Comparison of ENCODE assay signal across 11 mouse cellular contexts in the genomic region with DNA sequence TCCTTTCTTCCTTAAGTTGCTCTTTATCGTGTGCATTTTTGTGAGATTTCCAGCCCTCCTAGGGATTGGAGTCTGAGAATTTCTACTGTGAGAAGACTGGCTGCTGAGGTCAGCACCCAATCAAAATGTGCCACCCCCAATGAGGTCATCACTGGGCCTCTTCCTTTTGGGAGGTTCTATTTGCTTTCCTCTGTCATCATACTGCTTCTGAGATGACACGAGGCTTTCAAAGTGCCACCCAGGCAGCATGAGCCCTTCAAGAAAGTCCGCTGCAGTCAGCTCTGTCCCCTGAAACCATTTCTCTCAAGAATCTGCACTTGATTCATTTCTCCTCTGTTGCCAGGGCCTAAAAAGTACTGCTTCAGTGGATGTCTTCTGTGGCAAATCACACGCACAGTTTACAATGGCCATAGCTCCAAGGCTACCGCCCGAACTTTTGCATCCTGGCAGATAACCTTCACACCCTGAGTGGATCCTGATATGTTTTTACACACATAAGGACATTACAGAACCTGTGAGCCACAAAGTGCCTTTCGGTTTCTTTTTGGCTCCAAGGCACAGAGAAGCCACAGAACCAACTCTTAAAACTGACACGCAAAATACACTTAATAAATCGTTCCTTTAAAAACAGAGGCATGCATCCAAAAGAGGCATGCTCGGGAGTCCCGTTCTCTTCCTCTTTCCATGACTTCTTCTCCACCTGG. TPM values are rescaled to one million over a fixed set of nuclear protein-coding genes. Genes with fewer than 3 reads are reported as not detected.
DNase-seq lines count a peak whose midpoint lies in the region; ATAC-seq and TF ChIP-seq lines count a peak whose summit lies in the region.
"Had no signal": no experiment of that assay in that cellular context is flagged by ENCODE, and none has a peak within 500 bp of the region (broad histone marks: within the 10 kb centered on the region; RNA-seq: fewer than 3 reads in every experiment).

No protein-coding gene starts in this region.

- H3K4me1 ChIP-seq in forebrain, embryonic 13.5 days: peaks cover 50% of the 10 kb centered on the region

- DNase-seq in layer of hippocampus, adult 2 months (ENCODE audit: low spot score in 2 of 2): no peak
- DNase-seq in layer of hippocampus, adult 9-10 months (ENCODE audit: low spot score): no peak
- DNase-seq in T-cell, adult 2 months (ENCODE audit: low spot score): peak; percentile 81
- no peak for DNase-seq in retina, embryonic 14.5 days (ENCODE audit: low spot score)
- DNase-seq in heart, postnatal 14 days: no peak
- DNase-seq in kidney, adult 18-20 months: no peak
- DNase-seq: liver; right cerebral cortex, postnatal 25 days had no signal

- H3K27ac ChIP-seq in layer of hippocampus, adult 2 months: peak overlapping the region; percentile 82
- peak overlapping the region; percentile 82; the same call in 1 of the 2 replicates for H3K27ac ChIP-seq in forebrain, embryonic 13.5 days
- H3K27ac ChIP-seq: kidney, postnatal 0 days had no signal

- no peak overlapping the region for H3K9ac ChIP-seq in forebrain, embryonic 13.5 days

- no peaks in the 10 kb centered on the region for H3K27me3 ChIP-seq in forebrain, embryonic 13.5 days

- H3K4me2 ChIP-seq in forebrain, embryonic 13.5 days: peak overlapping the region; percentile 89

- peak overlapping the region; percentile 76 for H3K4me3 ChIP-seq in layer of hippocampus, adult 2 months
- H3K4me3 ChIP-seq in forebrain, embryonic 13.5 days: peak overlapping the region; percentile 77; the same call in 1 of the 2 replicates

- H3K36me3 ChIP-seq in forebrain, embryonic 13.5 days (ENCODE audit: poor library complexity, severe bottlenecking): peaks cover 6% of the 10 kb centered on the region; the same call in 1 of the 2 replicates

- TF ChIP-seq CTCF in layer of hippocampus, adult 2 months (conservative IDR thresholded peaks at IDR 0.05): no peak

- 91% methylated on average over 11 of the region's 11 CpGs for WGBS in forebrain, embryonic 13.5 days

- no peak for ATAC-seq in forebrain, embryonic 13.5 days
- peak; percentile 36 for ATAC-seq in monocyte, adult 5-6 weeks (replicated peaks; ENCODE audit: insufficient number of reproducible peaks, low FRiP score, low TSS enrichment, poor library complexity, severe bottlenecking)

- no peaks in the 10 kb centered on the region for H3K9me3 ChIP-seq in forebrain, embryonic 13.5 days (replicated peaks)

- intact Hi-C loops in heart, postnatal 14 days (cut with DNase I): no loop called here

RNA-seq across cellular contexts. Expression of a gene that starts 4.2 kb away (rescaled TPM):
- total RNA-seq in layer of hippocampus, adult 2 months (2021): 100 to 1,000 TPM; 530 to 540 TPM
- polyA plus RNA-seq in forebrain, embryonic 13.5 days (2015; fragmentation: Nextera tagmentation; extraction: Ambion mirVana): 55.9 and 59.8 TPM in 2 replicates
- total RNA-seq in monocyte, adult 5-6 weeks (2017): 120 to 188 TPM (median 136 TPM) in 3 replicates
- total RNA-seq in heart, postnatal 14 days (2021): 10 to 100 TPM; 41.6 to 47.3 TPM
